Mouse (Mus musculus) hindbrain, embryonic 12.5 days (tissue): ENCODE data around the gene Cfap61. TPM values are rescaled to one million over a fixed set of nuclear protein-coding genes. Genes with fewer than 3 reads are reported as not detected.

Source experiments
- ATAC-seq: fragments of 200-750 bp; cut with Nextera tagmentation; 2 replicates; pipeline ENCODE4 v1.8.0; 2017; ENCODE audit warnings: moderate TSS enrichment; ENCODE audit not compliant: low FRiP score
- H3K27ac ChIP-seq: fragments of 300-500 bp; sonication (generic); 2 replicates; pipeline ENCODE4 v1.5.1; 2016; ENCODE audit warnings: mild to moderate bottlenecking
- H3K27me3 ChIP-seq: fragments of 300-500 bp; sonication (generic); 2 replicates; pipeline ENCODE4 v1.6.1; 2016; ENCODE audit warnings: mild to moderate bottlenecking
- H3K36me3 ChIP-seq: fragments of 300-500 bp; sonication (generic); 2 replicates; pipeline ENCODE4 v1.6.1; 2016; ENCODE audit warnings: mild to moderate bottlenecking
- H3K4me1 ChIP-seq: fragments of 300-500 bp; sonication (generic); 2 replicates; pipeline ENCODE4 v1.6.1; 2016
- H3K4me2 ChIP-seq: fragments of 300-500 bp; sonication (generic); replicated peaks from 2 replicates; pipeline ENCODE4 v1.6.1; 2016; ENCODE audit warnings: mild to moderate bottlenecking
- H3K4me3 ChIP-seq: fragments of 300-500 bp; sonication (generic); 2 replicates; pipeline ENCODE4 v1.5.1; 2016; ENCODE audit warnings: mild to moderate bottlenecking
- H3K9ac ChIP-seq: fragments of 300-500 bp; sonication (generic); 2 replicates; pipeline ENCODE4 v1.6.1; 2016; ENCODE audit warnings: mild to moderate bottlenecking, moderate library complexity
- H3K9me3 ChIP-seq: fragments of 300-500 bp; sonication (generic); replicated peaks from 2 replicates; pipeline ENCODE4 v1.6.1; 2016; ENCODE audit warnings: mild to moderate bottlenecking
- WGBS: fragments of 180-500 bp; shearing (Covaris S2); methylation state at CpG from one replicate; pipeline ENCODE4 v1.1.7; 2016; 5-methylcytosine and 5-hydroxymethylcytosine counted together
- polyA plus RNA-seq: library from polyadenylated mRNA; unstranded; fragments of >200 nt; fragmentation: Nextera tagmentation; extraction: Ambion mirVana; gene quantifications from 2 replicates; pipeline ENCODE4 v1.2.1, GENCODE M21; 2016

The Cfap61 gene
- polyA plus RNA-seq, 1 experiment from 2014 or later = 3.6 TPM

DNA sequence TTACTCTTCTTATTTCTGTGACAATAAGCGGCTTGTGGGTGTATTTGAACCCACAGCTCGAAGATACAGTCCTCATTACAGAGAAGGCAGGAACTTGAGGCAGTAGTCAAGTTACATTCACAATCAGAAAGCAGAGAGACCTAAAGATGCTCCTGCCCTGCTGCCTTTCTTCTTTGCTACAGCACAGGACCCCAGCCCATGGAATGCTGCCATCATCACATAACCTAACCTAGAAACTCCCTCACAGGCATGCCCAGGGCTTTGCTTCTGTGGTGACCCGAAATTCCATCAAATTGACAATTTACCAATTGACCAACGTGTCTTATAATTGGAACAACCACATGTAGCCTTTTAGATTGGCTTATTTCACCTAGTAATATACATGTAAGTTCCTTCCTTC, 212.7 kb downstream of the Cfap61 start:
- H3K36me3 ChIP-seq = no peaks in the 10 kb centered on the region
- H3K9ac ChIP-seq = no peak overlapping the region
- H3K4me1 ChIP-seq = no peaks in the 10 kb centered on the region
- H3K4me2 ChIP-seq = no peak overlapping the region
- no peak overlapping the region for H3K27ac ChIP-seq
- 0 out of 2 replicates have a peak, but pooled peaks cover 3% of the 10 kb centered on the region for H3K9me3 ChIP-seq
- ATAC-seq = no peak
- no peaks in the 10 kb centered on the region for H3K27me3 ChIP-seq
- 85% methylated on average over 4 of the region's 4 CpGs for WGBS
- no peak overlapping the region for H3K4me3 ChIP-seq

DNA sequence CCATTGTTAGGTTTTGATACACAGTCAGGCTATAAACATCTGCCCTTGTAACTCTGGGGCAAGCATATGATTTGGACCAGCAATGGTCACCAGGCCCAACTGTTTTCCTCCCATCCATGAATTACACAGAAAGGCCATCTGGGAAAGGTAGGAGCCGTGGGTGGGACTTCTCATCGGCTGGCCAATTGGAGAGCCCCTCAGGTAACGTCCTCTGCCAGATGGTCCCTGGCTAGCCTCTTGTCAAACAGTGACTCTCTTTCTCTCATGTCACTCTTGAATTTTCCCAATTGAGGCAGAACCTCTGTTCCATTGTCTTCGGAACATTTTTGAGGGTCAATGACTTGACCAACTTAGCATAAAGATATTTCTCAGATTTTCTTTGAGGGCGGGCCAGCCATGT, 213.2 kb downstream of the Cfap61 start:
- Histone ChIP-seq H3K9ac (no peak overlapping the region), H3K4me2 (no peak overlapping the region), H3K9me3 (0 out of 2 replicates have a peak, but pooled peaks cover 3% of the 10 kb centered on the region), H3K27ac (no peak overlapping the region), H3K36me3 (no peaks in the 10 kb centered on the region), H3K4me3 (no peak overlapping the region), H3K4me1 (no peaks in the 10 kb centered on the region), H3K27me3 (no peaks in the 10 kb centered on the region)
- no peak for ATAC-seq
- 90% methylated on average over 5 of the region's 5 CpGs for WGBS

DNA sequence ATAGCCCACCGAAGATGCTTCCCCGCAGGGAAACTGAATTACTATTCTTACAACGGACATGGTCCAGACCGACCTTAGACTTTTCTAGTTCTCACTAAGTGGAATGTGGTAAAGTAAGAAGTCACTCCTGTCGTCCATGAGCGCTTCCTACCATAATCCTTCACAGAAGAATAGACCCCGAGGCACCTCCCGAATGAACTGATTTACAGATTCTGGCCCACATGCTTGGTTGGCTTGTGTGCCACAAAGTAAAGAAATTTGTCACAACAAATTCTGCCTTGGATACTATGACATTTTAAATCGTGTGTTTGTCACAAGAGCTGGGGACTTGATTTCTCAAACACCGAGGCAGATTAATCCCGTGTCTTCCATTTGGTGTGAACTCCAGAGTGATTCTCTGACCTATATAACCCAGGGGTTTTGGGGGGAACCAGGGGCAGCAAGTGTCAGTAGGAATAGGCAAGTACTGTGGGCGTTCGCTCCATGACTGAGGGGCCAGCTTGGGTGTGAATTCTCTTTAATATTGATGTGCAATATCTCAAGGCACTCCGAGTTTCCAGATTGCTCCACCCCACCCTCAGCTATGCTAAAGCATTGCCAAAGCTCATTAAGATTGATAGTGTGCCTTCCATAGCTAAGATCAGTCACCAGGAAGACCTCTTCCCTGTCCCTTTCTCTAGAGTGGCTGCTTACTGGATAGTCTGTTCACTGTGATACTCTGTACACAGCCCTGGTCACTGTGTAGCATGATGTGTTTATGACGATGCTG, 214.8 kb downstream of the Cfap61 start:
- no peaks in the 10 kb centered on the region for H3K27me3 ChIP-seq
- H3K9me3 ChIP-seq = no peaks in the 10 kb centered on the region
- no peak for ATAC-seq
- H3K9ac ChIP-seq = no peak overlapping the region
- H3K4me2 ChIP-seq = no peak overlapping the region
- no peak overlapping the region for H3K4me3 ChIP-seq
- H3K4me1 ChIP-seq = no peaks in the 10 kb centered on the region
- no peaks in the 10 kb centered on the region for H3K36me3 ChIP-seq
- no peak overlapping the region for H3K27ac ChIP-seq
- 93% methylated on average over 15 of the region's 15 CpGs for WGBS

DNA sequence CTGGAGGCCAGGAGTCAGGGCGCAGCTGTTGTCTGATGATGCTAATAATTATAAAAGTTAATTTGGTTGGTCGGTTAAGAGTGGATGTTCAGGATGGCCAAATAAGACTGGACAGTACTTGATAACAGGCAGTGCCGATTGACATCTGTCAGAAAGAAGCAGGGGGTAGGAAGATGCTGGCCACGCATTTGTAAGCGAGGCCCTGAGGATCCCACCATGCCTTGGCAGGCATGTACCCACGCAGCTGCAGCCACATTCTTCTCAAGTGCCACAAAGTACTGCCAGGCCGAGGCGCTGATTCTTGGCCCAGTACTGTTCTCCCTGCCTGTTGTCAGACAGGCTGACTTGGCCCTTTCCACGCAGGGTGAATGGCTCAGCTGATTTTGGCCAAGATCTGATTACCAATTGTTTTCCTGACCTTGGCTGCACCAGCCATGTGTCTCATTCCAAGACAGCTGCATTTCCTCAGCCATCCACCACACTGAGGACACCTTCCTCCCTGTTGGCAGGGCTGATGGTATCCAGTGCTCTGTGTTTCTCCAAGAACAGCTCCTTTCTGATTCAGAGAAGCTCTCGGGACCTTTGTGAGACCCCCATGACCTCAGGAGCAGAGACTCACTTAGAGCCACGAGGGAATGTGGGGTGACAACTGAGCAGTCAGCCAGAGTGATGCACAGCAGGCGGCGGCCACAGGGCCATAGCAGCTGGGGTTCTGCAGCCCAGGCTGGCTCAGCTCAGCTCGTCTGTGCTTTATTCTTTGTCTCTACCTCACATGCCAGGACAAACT, 233.6 kb downstream of the Cfap61 start:
- peaks cover 19% of the 10 kb centered on the region for H3K4me1 ChIP-seq
- no peaks in the 10 kb centered on the region for H3K9me3 ChIP-seq
- WGBS = 36% methylated on average over 14 of the region's 14 CpGs
- H3K36me3 ChIP-seq = no peaks in the 10 kb centered on the region
- ATAC-seq = peak; percentile 65
- no peak overlapping the region for H3K9ac ChIP-seq
- no peaks in the 10 kb centered on the region for H3K27me3 ChIP-seq
- peak overlapping the region; percentile 79 for H3K27ac ChIP-seq
- no peak overlapping the region for H3K4me3 ChIP-seq
- H3K4me2 ChIP-seq = no peak overlapping the region

DNA sequence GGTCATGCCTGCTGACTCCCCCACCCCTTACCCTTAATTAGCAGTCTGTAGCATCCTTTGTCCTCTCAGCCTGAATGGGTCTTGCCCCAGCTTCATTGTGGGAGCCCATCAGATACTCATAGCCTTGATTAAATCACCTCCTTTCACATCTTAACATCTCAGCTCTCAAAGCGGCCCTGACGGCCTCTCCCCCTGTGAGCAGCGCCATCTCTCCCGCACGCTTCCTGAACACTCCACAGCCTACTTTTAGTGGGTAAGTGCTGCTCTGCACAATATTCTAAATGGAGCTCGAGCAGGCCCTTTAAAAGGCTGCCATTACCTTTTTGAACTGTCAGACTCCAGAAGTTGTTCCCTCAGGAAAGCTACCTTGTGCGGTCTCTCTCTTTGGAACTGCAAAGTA, 234.9 kb downstream of the Cfap61 start:
- H3K36me3 ChIP-seq = no peaks in the 10 kb centered on the region
- no peaks in the 10 kb centered on the region for H3K9me3 ChIP-seq
- WGBS = 45% methylated on average over 7 of the region's 7 CpGs
- H3K4me1 ChIP-seq = peaks cover 19% of the 10 kb centered on the region
- H3K4me3 ChIP-seq = no peak overlapping the region
- no peak overlapping the region for H3K27ac ChIP-seq
- no peak overlapping the region for H3K4me2 ChIP-seq
- no peak overlapping the region for H3K9ac ChIP-seq
- no peak for ATAC-seq
- H3K27me3 ChIP-seq = no peaks in the 10 kb centered on the region

DNA sequence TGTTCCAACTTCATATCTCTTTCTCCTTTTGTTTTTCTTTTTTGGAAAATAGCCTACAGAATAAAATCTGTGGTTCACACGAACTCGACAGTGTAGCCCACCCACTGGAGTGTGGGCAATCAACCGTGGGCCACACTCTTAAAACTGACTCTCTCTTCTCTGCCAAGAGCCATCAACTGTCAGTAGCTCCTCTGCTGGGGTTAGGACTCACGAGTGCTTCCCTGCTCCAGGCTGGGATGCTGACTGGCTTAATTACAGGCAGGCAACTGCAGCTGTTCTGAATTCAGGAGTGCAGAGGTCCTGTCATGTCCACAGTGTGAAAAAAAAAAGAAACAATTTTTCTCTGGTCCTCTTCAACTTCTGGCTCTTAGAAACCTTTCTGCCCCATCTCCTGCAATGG, 237.5 kb downstream of the Cfap61 start:
- Histone ChIP-seq H3K4me2 (no peak overlapping the region), H3K9me3 (no peaks in the 10 kb centered on the region), H3K27me3 (no peaks in the 10 kb centered on the region), H3K27ac (no peak overlapping the region), H3K36me3 (no peaks in the 10 kb centered on the region), H3K4me3 (no peak overlapping the region), H3K4me1 (peaks cover 19% of the 10 kb centered on the region), H3K9ac (no peak overlapping the region)
- WGBS = 42% methylated on average over 4 of the region's 4 CpGs
- ATAC-seq = no peak

DNA sequence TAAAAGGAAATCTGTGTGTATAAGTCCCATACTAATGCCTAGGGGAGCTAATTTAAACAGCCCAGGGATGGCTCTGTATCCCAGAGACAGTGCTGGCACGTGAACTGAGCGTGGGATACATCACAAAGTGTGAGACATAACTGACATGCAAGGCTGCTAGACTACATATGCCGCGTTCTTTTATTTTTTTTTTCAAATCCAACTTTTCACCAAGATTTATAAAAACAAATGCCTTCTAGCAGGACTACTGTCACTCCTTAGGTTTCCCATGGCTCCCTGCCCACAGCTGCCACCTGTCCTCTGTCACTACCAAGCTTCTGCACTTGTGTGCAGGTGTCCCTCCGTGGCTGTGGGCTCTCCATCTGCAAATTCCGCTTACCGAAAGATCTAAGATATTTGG, 239.6 kb downstream of the Cfap61 start:
- Histone ChIP-seq H3K36me3 (no peaks in the 10 kb centered on the region), H3K9me3 (0 out of 2 replicates have a peak, but pooled peaks cover 3% of the 10 kb centered on the region), H3K27me3 (no peaks in the 10 kb centered on the region), H3K4me3 (no peak overlapping the region), H3K4me2 (no peak overlapping the region), H3K27ac (no peak overlapping the region), H3K4me1 (peaks cover 6% of the 10 kb centered on the region), H3K9ac (no peak overlapping the region)
- WGBS = 84% methylated on average over 7 of the region's 7 CpGs
- ATAC-seq = no peak

DNA sequence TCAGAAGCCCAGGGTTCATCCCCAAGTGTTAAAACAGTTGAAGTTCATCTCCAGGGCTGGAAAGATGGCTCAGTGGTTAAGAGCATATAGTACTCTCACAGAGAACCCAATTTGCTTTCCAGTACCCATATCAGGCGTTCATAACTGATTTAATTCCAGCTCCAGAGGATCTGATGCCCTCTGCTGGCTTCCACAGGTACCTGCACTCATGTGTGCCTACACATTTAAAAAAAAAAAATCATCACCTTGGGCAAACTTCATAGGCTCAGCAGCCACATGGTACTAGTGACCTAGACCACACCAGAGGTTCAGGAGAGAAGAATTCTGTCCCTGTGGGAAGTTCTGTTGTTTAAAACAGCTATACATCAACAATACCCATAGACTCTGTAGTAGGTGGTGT, 244.1 kb downstream of the Cfap61 start:
- Histone ChIP-seq H3K27me3 (no peaks in the 10 kb centered on the region), H3K36me3 (no peaks in the 10 kb centered on the region), H3K4me2 (no peak overlapping the region), H3K9ac (no peak overlapping the region), H3K27ac (no peak overlapping the region), H3K4me3 (no peak overlapping the region), H3K4me1 (no peaks in the 10 kb centered on the region), H3K9me3 (0 out of 2 replicates have a peak, but pooled peaks cover 3% of the 10 kb centered on the region)
- WGBS = 79% methylated on average over 1 of the region's 1 CpGs
- no peak for ATAC-seq

DNA sequence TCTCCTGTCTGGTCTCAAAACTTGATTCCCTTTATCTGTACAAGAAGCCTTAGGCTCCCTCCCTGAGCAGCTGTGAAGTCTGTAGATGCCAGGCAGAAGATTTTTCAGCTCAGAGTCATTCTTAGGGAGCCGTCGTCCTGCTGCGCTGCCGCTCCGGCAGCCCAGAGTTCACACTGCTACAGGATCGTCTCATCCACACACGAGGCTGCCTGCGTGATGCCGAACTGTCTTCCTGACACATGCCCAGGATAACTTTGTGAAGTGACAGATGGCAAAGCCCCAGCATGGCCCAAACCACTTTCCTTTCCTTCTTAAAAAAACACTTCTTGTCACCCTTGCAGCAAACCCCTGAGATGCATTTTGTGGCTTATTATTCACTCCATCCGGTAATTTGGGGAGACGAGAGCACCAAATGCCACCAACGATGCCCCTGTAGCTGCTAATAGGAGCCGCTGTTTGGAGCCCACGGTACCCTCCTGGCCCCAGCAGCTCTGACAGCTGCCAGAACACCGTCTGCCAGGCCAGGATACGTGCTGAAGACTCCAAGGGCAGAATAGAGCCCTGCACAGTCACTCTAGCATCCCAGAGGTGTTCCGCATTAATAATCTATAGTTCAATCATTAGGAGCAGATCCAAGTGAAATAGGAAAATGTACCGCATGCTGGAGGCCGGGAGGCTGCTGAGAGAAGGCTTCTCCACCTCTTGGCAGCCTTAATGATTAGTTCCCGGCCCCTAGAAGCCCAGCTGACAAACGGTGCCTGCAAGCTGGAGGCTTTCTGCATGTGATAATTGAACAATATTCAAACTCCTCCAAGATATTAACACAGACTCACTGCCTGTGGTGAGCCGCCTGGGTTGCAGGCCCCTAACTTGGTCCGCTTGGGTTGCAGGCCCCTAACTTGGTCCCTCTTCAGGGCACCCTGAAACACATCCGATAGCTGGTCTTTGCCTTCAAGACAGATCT, 249.5 kb downstream of the Cfap61 start:
- Histone ChIP-seq H3K4me1 (peaks cover 19% of the 10 kb centered on the region), H3K36me3 (no peaks in the 10 kb centered on the region)
- 0 out of 2 replicates have a peak, but pooled peaks have one; percentile 16 for ATAC-seq

DNA sequence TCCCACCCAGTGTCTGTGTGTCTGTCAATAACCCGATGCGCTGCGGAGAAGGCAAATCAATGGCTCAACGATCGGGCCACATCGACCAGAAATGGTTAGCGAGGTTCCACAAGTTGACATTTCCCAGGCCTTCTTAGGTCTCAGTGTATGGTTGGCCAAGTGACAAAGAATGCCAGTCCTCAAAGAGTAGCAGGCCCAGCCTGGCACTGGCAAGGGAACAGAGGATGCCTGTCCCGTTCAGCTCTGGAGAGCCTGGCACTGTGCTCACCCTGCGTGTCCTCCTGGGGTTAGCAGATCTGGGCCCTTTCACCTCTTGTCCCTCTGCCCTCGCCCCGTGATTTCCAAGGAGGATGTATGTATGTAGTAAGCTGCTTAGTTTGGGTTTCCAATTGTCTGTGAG, 261.5 kb downstream of the Cfap61 start:
- no peak for ATAC-seq
- H3K27ac ChIP-seq = no peak overlapping the region
- H3K4me3 ChIP-seq = no peak overlapping the region
- no peak overlapping the region for H3K9ac ChIP-seq
- H3K9me3 ChIP-seq = no peaks in the 10 kb centered on the region
- H3K4me1 ChIP-seq = no peaks in the 10 kb centered on the region
- no peaks in the 10 kb centered on the region for H3K27me3 ChIP-seq
- H3K4me2 ChIP-seq = no peak overlapping the region
- H3K36me3 ChIP-seq = no peaks in the 10 kb centered on the region
- 94% methylated on average over 11 of the region's 11 CpGs for whole genome bisulfite sequencing

More for the DNA sequence above, 249.5 kb downstream of the Cfap61 start:
- H3K9me3 ChIP-seq = no peaks in the 10 kb centered on the region
- no peak overlapping the region for H3K4me3 ChIP-seq
- H3K27ac ChIP-seq = peak overlapping the region; percentile 12; the same call in 1 of the 2 replicates
- 69% methylated on average over 24 of the region's 24 CpGs for WGBS
- H3K4me2 ChIP-seq = no peak overlapping the region
- H3K27me3 ChIP-seq = no peaks in the 10 kb centered on the region
- no peak overlapping the region for H3K9ac ChIP-seq

DNA sequence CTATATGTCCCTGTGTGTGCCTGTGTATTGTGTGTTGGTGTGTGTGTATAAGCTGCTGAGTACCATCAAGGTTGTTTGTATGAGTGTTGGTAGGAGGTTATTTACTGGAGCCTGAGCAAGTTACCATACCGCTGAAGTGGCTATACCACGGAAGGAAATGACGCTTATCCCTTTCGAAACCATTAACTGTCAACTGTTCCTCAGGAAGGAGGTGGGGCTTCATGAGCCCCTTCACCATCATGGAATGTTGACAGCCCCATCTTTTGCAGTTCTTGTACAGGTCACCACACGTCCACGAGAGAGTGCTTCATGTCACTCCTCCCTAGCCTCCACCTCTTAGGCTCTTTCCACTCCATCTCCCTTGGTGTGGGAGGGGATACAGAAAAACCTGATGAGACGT, 263.4 kb downstream of the Cfap61 start:
- WGBS = 79% methylated on average over 7 of the region's 7 CpGs
- no peak overlapping the region for H3K4me2 ChIP-seq

DNA sequence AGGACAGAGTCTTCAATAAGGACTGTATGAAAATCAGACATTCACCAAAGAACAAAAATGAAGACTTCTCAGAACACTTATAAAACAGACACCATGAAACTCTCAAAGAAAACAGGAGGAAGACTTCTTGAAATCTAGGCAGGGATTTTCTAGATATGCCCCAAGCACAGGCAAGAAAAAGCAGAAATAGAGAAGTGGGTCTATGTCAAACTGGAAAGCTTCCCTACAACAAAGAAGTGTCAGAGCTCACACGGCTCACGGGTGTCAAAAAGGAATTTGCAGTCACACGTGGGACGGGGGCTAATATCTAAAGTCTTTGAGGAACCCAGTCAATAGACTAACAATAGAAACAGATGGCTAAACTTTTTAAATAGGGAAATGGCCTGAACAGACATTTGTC, 276.4 kb downstream of the Cfap61 start:
- no peak overlapping the region for H3K4me2 ChIP-seq
- H3K27ac ChIP-seq = no peak overlapping the region
- no peaks in the 10 kb centered on the region for H3K36me3 ChIP-seq
- WGBS = 35% methylated on average over 4 of the region's 4 CpGs
- H3K27me3 ChIP-seq = peaks cover 13% of the 10 kb centered on the region
- ATAC-seq = no peak
- no peaks in the 10 kb centered on the region for H3K9me3 ChIP-seq
- H3K4me1 ChIP-seq = peaks cover 7% of the 10 kb centered on the region
- no peak overlapping the region for H3K4me3 ChIP-seq
- no peak overlapping the region for H3K9ac ChIP-seq

More for the DNA sequence above, 263.4 kb downstream of the Cfap61 start:
- H3K27me3 ChIP-seq = no peaks in the 10 kb centered on the region
- no peak overlapping the region for H3K4me3 ChIP-seq
- no peak overlapping the region for H3K27ac ChIP-seq
- no peaks in the 10 kb centered on the region for H3K9me3 ChIP-seq
- no peaks in the 10 kb centered on the region for H3K36me3 ChIP-seq
- no peaks in the 10 kb centered on the region for H3K4me1 ChIP-seq
- no peak for ATAC-seq
- no peak overlapping the region for H3K9ac ChIP-seq
